Mouse (Mus musculus): ENCODE data around the gene Rbms1. TPM values are rescaled to one million over a fixed set of nuclear protein-coding genes. Genes with fewer than 3 reads are reported as not detected.

Gene Rbms1
- polyA plus RNA-seq, 1 experiment from 2014 or later = 77.3 TPM

- DNase-seq (ENCODE audit: low read depth, low spot score) = no peak
- no peak for TF ChIP-seq CTCF (IDR thresholded peaks at IDR 0.05)
- no peak for ATAC-seq
- CTCF ChIA-PET = interaction anchor here (1.1 to 1.2 kb wide), 2 partner anchors 11 to 12 kb away, joined by 3 read pairs; no protein-coding TSS in a partner anchor
- H3K27me3 ChIP-seq = no peaks in the 10 kb centered on the region
- POLR2A ChIA-PET = no interaction called here
- in situ Hi-C loops (cut with MboI; ENCODE audit: low pct_unique_long_range_greater_than_20kb) = no loop called here
Measured at GRCm38 (mm10) chr2:60708671-60709070, 254.3 kb downstream of the Rbms1 start.

GRCm38 (mm10) chr2:60706866-60707265 lies 256.1 kb downstream of the Rbms1 start:
- ChIA-PET CTCF (no interaction called here), POLR2A (no interaction called here)
- in situ Hi-C loops (cut with MboI; ENCODE audit: low pct_unique_long_range_greater_than_20kb) = no loop called here
- ATAC-seq = no peak
- H3K27me3 ChIP-seq = no peaks in the 10 kb centered on the region
- DNase-seq (ENCODE audit: low read depth, low spot score) = no peak
- TF ChIP-seq CTCF (IDR thresholded peaks at IDR 0.05) = no peak

GRCm38 (mm10) chr2:60705426-60705825 lies 257.6 kb downstream of the Rbms1 start:
- no peak for TF ChIP-seq CTCF (IDR thresholded peaks at IDR 0.05)
- no peak for ATAC-seq
- no peaks in the 10 kb centered on the region for H3K27me3 ChIP-seq
- no peak for DNase-seq (ENCODE audit: low read depth, low spot score)
- CTCF ChIA-PET = interaction anchor here (1.3 kb wide), 1 partner anchor 743 kb away, joined by 3 read pairs; no protein-coding TSS in a partner anchor
- in situ Hi-C loops (cut with MboI; ENCODE audit: low pct_unique_long_range_greater_than_20kb) = no loop called here
- POLR2A ChIA-PET = no interaction called here

- CTCF ChIA-PET = interaction anchor here (1.0 to 3.1 kb wide), 5 partner anchors 10 to 69 kb away, joined by 3 to 18 read pairs (median 4); no protein-coding TSS in a partner anchor
- POLR2A ChIA-PET = interaction anchor here (0.6 to 1.2 kb wide), 3 partner anchors 21 to 319 kb away, joined by 3 read pairs; no protein-coding TSS in a partner anchor
- peak; percentile 89 for DNase-seq (ENCODE audit: low read depth, low spot score)
- peak; percentile 78 for ATAC-seq
- TF ChIP-seq CTCF (IDR thresholded peaks at IDR 0.05) = no peak
- no peaks in the 10 kb centered on the region for H3K27me3 ChIP-seq
- in situ Hi-C loops (cut with MboI; ENCODE audit: low pct_unique_long_range_greater_than_20kb) = no loop called here
Measured at GRCm38 (mm10) chr2:60703315-60703714, 259.7 kb downstream of the Rbms1 start.

GRCm38 (mm10) chr2:60700956-60701355 lies 262.0 kb downstream of the Rbms1 start:
- in situ Hi-C loops (cut with MboI; ENCODE audit: low pct_unique_long_range_greater_than_20kb) = no loop called here
- ChIA-PET POLR2A (no interaction called here), CTCF (interaction anchor here (0.9 to 1.1 kb wide), 2 partner anchors 10 to 11 kb away, joined by 3 to 4 read pairs; no protein-coding TSS in a partner anchor)
- ATAC-seq (no peak), DNase-seq (ENCODE audit: low read depth, low spot score) (no peak)
- no peaks in the 10 kb centered on the region for H3K27me3 ChIP-seq
- TF ChIP-seq CTCF (IDR thresholded peaks at IDR 0.05) = no peak

Other genes with a start within 250 kb of the Rbms1 start
- gene Itgb6, start 240.5 kb downstream of the Rbms1 start, polyA plus RNA-seq (2021) = 1.5 TPM